Mouse (Mus musculus): ENCODE data around the gene Ccpg1. TPM values are rescaled to one million over a fixed set of nuclear protein-coding genes. Genes with fewer than 3 reads are reported as not detected.

The Ccpg1 gene
- total RNA-seq, 4 experiments from 2014 or later: 78.5 to 101 (median 82.0) TPM

- no peak for DNase-seq (ENCODE audit: low spot score in 2 of 2)
Measured at GRCm38 (mm10) chr9:73045204-73045603, 60.0 kb downstream of the Ccpg1 start.

GRCm38 (mm10) chr9:73045711-73046110, 60.5 kb downstream of the Ccpg1 start:
- DNase-seq (ENCODE audit: low spot score in 2 of 2): no peak

- no peak for DNase-seq (ENCODE audit: low spot score in 2 of 2)
Measured at GRCm38 (mm10) chr9:73047906-73048305, 62.7 kb downstream of the Ccpg1 start.

- no peak for DNase-seq (ENCODE audit: low spot score in 2 of 2)
Measured at GRCm38 (mm10) chr9:73048927-73049326, 63.7 kb downstream of the Ccpg1 start.

GRCm38 (mm10) chr9:73049833-73050232, 64.6 kb downstream of the Ccpg1 start:
- no peak for DNase-seq (ENCODE audit: low spot score in 2 of 2)

- DNase-seq (ENCODE audit: low spot score in 2 of 2): no peak
Measured at GRCm38 (mm10) chr9:73050606-73051005, 65.4 kb downstream of the Ccpg1 start.

- DNase-seq (ENCODE audit: low spot score in 2 of 2): no peak
Measured at GRCm38 (mm10) chr9:73055441-73055911, 70.2 kb downstream of the Ccpg1 start.

GRCm38 (mm10) chr9:73059224-73059623, 74.0 kb downstream of the Ccpg1 start:
- DNase-seq (ENCODE audit: low spot score in 2 of 2): no peak

- DNase-seq (ENCODE audit: low spot score in 2 of 2): no peak
Measured at GRCm38 (mm10) chr9:73063621-73064290, 78.5 kb downstream of the Ccpg1 start.

Small RNA genes within 50 kb of the gene (microRNA-seq; reads per million reads assigned to microRNA genes)
- gene Gm27353: not detected

Other genes starting within 250 kb of the Ccpg1 start
- gene Prtg, start 178.6 kb upstream of the Ccpg1 start, total RNA-seq (2022): under 1 TPM; 0.07 to 0.38 (median 0.12) TPM
- 10 to 100 TPM; 11.8 to 15.5 (median 14.5) TPM for gene Pygo1, start 59.8 kb upstream of the Ccpg1 start, total RNA-seq (2022)
- gene Dyx1c1, start 26.6 kb upstream of the Ccpg1 start, total RNA-seq (2022): 1 to 10 TPM in 2 of 4 experiments, under 1 TPM in 2; 0.75 to 1.4 (median 1.1) TPM
- gene Gm44503, start 26.6 kb upstream of the Ccpg1 start, total RNA-seq (2022): not detected
- gene Ccpg1os, start within 50 bp of the Ccpg1 start, total RNA-seq (2022): 10 to 100 TPM; 11.2 to 15.6 (median 11.9) TPM
- 1 to 10 TPM; 3.7 to 4.6 (median 4.2) TPM for gene Pigb, start 54.9 kb downstream of the Ccpg1 start, total RNA-seq (2022)
- 1 to 10 TPM in 3 of 4 experiments, under 1 TPM in 1; 0.46 to 2.0 (median 1.3) TPM for gene Rab27a, start 59.4 kb downstream of the Ccpg1 start, total RNA-seq (2022)
- gene Khdc3, start 116.4 kb downstream of the Ccpg1 start, total RNA-seq (2022): not detected
- not detected for gene Gm20509, start 117.0 kb downstream of the Ccpg1 start, total RNA-seq (2022)
- 10 to 100 TPM; 36.7 to 45.4 (median 41.7) TPM for gene Rsl24d1, start 128.0 kb downstream of the Ccpg1 start, total RNA-seq (2022)